Mouse (Mus musculus) urinary bladder, adult 18-20 months (tissue): ENCODE measurements around the gene Kctd2.
"Not testable (repeated sequence)": the region's sequence is repeated elsewhere in the genome, so short reads cannot be mapped to it uniquely, and the experiment has no call there.

ENCODE experiments used
- DNase-seq, 2 experiments: peaks; one replicate each; pipeline ENCODE4 v3.0.0; 2022; ENCODE audit warnings: low spot score in 2 of 2, mixed read lengths in 2 of 2

Kctd2 gene

GRCm38 (mm10) chr11:115473626-115474275 is 53.8 kb downstream of the Kctd2 start:
- DNase-seq, result peak; percentile 87 to 96

GRCm38 (mm10) chr11:115475025-115475757 is 55.3 kb downstream of the Kctd2 start, which contains the start of gene Armc7:
Armc7 (plus strand) TSS chr11:115475667.
- DNase-seq, result peak; percentile 94 to 95

- no peak for DNase-seq
Observed at GRCm38 (mm10) chr11:115475758-115476237, 55.9 kb downstream of the Kctd2 start.

GRCm38 (mm10) chr11:115476630-115477029 is 56.7 kb downstream of the Kctd2 start:
- not testable (repeated sequence) for DNase-seq

- DNase-seq, result not testable (repeated sequence)
Observed at GRCm38 (mm10) chr11:115477388-115477787, 57.5 kb downstream of the Kctd2 start.

- no peak for DNase-seq
Observed at GRCm38 (mm10) chr11:115478296-115478938, 58.5 kb downstream of the Kctd2 start.
